8 mouse cellular contexts compared by ENCODE assay signal in the genomic region with DNA sequence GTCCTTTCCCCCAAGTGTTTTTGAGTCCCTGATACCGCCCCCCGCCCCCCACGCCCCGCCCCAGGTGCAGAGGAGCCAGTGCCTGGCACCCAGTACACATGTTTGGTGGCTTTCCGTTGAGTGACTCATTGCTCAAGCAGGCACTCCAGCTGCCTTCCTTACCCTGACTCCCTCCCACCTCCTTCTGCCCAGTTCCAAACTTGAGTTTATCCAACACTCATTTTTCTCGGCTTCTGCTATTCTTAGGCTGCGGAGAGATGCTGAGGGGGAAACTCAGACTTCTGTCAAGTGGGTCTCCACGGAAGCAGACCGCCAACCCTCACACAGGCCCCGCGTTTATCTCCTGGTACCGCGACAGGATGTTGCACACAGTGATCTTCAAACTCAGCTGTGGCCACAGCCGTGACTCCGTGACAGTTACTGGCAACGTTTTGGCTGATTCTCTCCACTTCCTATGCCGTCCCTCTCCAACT. TPM values are rescaled to one million over a fixed set of nuclear protein-coding genes. Genes with fewer than 3 reads are reported as not detected.
DNase-seq lines count a peak whose midpoint lies in the region; ATAC-seq and TF ChIP-seq lines count a peak whose summit lies in the region.

No protein-coding gene starts in this region.

- TF ChIP-seq CTCF in C2C12 (IDR thresholded peaks at IDR 0.05; ENCODE audit: control insufficient read depth, insufficient read depth, insufficient read length) = no peak
- TF ChIP-seq CTCF in ES-Bruce4 (IDR thresholded peaks at IDR 0.05; ENCODE audit: low read depth, low read length) = no peak
- no peak for TF ChIP-seq CTCF in stomach, postnatal 0 days (IDR thresholded peaks at IDR 0.05; ENCODE audit: low read depth)

- H3K79me2 ChIP-seq in C2C12 (ENCODE audit: control insufficient read depth, insufficient read depth) = no peaks in the 10 kb centered on the region

- H3K9ac ChIP-seq in ES-Bruce4 (ENCODE audit: low read depth, poor library complexity, severe bottlenecking) = no peak overlapping the region
- H3K9ac ChIP-seq in stomach, postnatal 0 days (ENCODE audit: low read length) = peak overlapping the region; percentile 14; the same call in 1 of the 2 replicates

- 0 out of 2 replicates have a peak, but pooled peaks have one; percentile 43 for ATAC-seq in erythroblast, adult 5-6 weeks (replicated peaks; ENCODE audit: low FRiP score, poor library complexity, severe bottlenecking)
- peak; percentile 61 for ATAC-seq in monocyte, adult 5-6 weeks (replicated peaks; ENCODE audit: insufficient number of reproducible peaks, low FRiP score, low TSS enrichment, poor library complexity, severe bottlenecking)
- ATAC-seq in stomach, postnatal 0 days (ENCODE audit: low FRiP score, low TSS enrichment) = peak; percentile 97

- no peaks in the 10 kb centered on the region for H3K36me3 ChIP-seq in C2C12 (ENCODE audit: control insufficient read depth, insufficient read depth)
- no peaks in the 10 kb centered on the region for H3K36me3 ChIP-seq in ES-Bruce4 (ENCODE audit: control insufficient read depth, insufficient read depth, low read length, poor library complexity, severe bottlenecking)
- no peaks in the 10 kb centered on the region for H3K36me3 ChIP-seq in stomach, postnatal 0 days (ENCODE audit: control insufficient read depth, insufficient read depth, low read length)

- no peak for TF ChIP-seq POLR2A in ES-Bruce4 (IDR thresholded peaks at IDR 0.05; ENCODE audit: insufficient read depth, low read length)

- H3K9me3 ChIP-seq in ES-Bruce4 (replicated peaks; ENCODE audit: control insufficient read depth, insufficient read depth, low read length, poor library complexity, severe bottlenecking) = peaks cover 4% of the 10 kb centered on the region; the same call in 1 of the 2 replicates
- H3K9me3 ChIP-seq in stomach, postnatal 0 days (ENCODE audit: control insufficient read depth, low read length) = no peaks in the 10 kb centered on the region

- H3K4me1 ChIP-seq in ES-Bruce4 (ENCODE audit: control insufficient read depth, insufficient read depth, low read length) = no peaks in the 10 kb centered on the region
- H3K4me1 ChIP-seq in stomach, postnatal 0 days (replicated peaks; ENCODE audit: control insufficient read depth, insufficient read depth) = no peaks in the 10 kb centered on the region

- DNase-seq in heart, postnatal 25 days (ENCODE audit: low spot score) = peak; percentile 16
- DNase-seq in left cerebral cortex, postnatal 36 days (ENCODE audit: low spot score in 2 of 2) = peak; percentile 80
- DNase-seq in stomach, postnatal 0 days (ENCODE audit: low spot score) = peak; percentile 81
- DNase-seq in adipocyte (ENCODE audit: low spot score) = no peak

- H3K4me3 ChIP-seq in C2C12 (ENCODE audit: insufficient read depth, poor library complexity, severe bottlenecking) (peak overlapping the region; percentile 28), ES-Bruce4 (ENCODE audit: low read depth, low read length) (peak overlapping the region; percentile 29)
- peak overlapping the region; percentile 19 for H3K4me3 ChIP-seq in stomach, postnatal 0 days (ENCODE audit: low read depth, low read length)

- no peak for TF ChIP-seq EP300 in ES-Bruce4 (IDR thresholded peaks at IDR 0.05; ENCODE audit: insufficient read depth, low read depth, low read length)
- no peak for TF ChIP-seq EP300 in stomach, postnatal 0 days (optimal IDR thresholded peaks at IDR 0.05)

- no peak overlapping the region for H3K27ac ChIP-seq in ES-Bruce4 (ENCODE audit: insufficient read depth, low read length)
- peak overlapping the region; percentile 67 for H3K27ac ChIP-seq in stomach, postnatal 0 days (replicated peaks)

- H3K27me3 ChIP-seq in C2C12 (ENCODE audit: control insufficient read depth, insufficient read depth, insufficient read length) (no peaks in the 10 kb centered on the region), ES-Bruce4 (ENCODE audit: control insufficient read depth, insufficient read depth, low read length, poor library complexity, severe bottlenecking) (no peaks in the 10 kb centered on the region)
- no peaks in the 10 kb centered on the region for H3K27me3 ChIP-seq in stomach, postnatal 0 days (ENCODE audit: control insufficient read depth, insufficient read depth, low read length)

- peak overlapping the region; percentile 55 for H3ac ChIP-seq in C2C12 (ENCODE audit: control insufficient read depth, insufficient read length, low read depth)

- no peaks in the 10 kb centered on the region for H3K79me3 ChIP-seq in C2C12 (ENCODE audit: low read depth)

- H3K4me2 ChIP-seq in stomach, postnatal 0 days (replicated peaks; ENCODE audit: low read depth) = peak overlapping the region; percentile 48

- intact Hi-C loops in heart, postnatal 25 days (cut with DNase I) = no loop called here
- intact Hi-C loops in left cerebral cortex, postnatal 36 days (cut with DNase I) = loop anchor here (5.0 kb wide), 1 partner anchor 70 kb away; no protein-coding TSS in a partner anchor

- WGBS in stomach, postnatal 0 days = 17% methylated on average over 15 of the region's 17 CpGs

TF ChIP-seq in C2C12, 6 proteins besides CTCF, POLR2A, EP300 and RAD21:
- TF ChIP-seq USF1 (IDR thresholded peaks at IDR 0.05; ENCODE audit: low read depth) (no peak), FOSL1 (IDR thresholded peaks at IDR 0.05; ENCODE audit: insufficient read depth, low read length, poor library complexity, severe bottlenecking) (peak; percentile 25), MYOD1 (IDR thresholded peaks at IDR 0.05; ENCODE audit: control insufficient read depth, insufficient read length, low read depth) (peak; percentile 82), MAX (IDR thresholded peaks at IDR 0.05) (no peak), MYOG (IDR thresholded peaks at IDR 0.05; ENCODE audit: control insufficient read depth, extremely low read depth, insufficient read length) (no peak), CEBPB (IDR thresholded peaks at IDR 0.05; ENCODE audit: low read depth) (no peak)

RNA-seq across cellular contexts. Expression of gene Il12a, which starts 13.6 kb away (rescaled TPM):
- polyA plus RNA-seq in C2C12 (2012; fragmentation: generic; extraction: Trizol) = 0.14 TPM
- polyA plus RNA-seq in ES-Bruce4 (2011; ENCODE audit: insufficient read depth, insufficient read length, low read depth, missing spikeins) = not detected in 2 replicates
- 1.0 and 1.2 TPM in 2 replicates for total RNA-seq in erythroblast, adult 5-6 weeks (2015; ENCODE audit: low replicate concordance)
- 1.7 and 8.4 TPM in 2 replicates for total RNA-seq in erythroblast, adult 5-6 weeks (2017; ENCODE audit: low replicate concordance)
- total RNA-seq in heart, postnatal 25 days (2021) = under 1 TPM in 1 of 2 experiments, not detected in 1; 0.39 TPM
- 1 to 10 TPM; 3.1 to 4.3 TPM for total RNA-seq in left cerebral cortex, postnatal 36 days (2021)
- total RNA-seq in monocyte, adult 5-6 weeks (2017) = 2.3 TPM in 1 of 3 replicates, not detected in the others
- polyA plus RNA-seq in stomach, postnatal 0 days (2015; fragmentation: Nextera tagmentation; extraction: Ambion mirVana) = 0.10 TPM in 1 of 2 replicates, not detected in the other

Comparison
In these comparisons a context has a peak if more than half of its experiments do, and no peak if none do; other contexts are left out.
1. ATAC-seq: peak in every context shown above with its lines; median percentile 97 in stomach, postnatal 0 days; 61 in monocyte, adult 5-6 weeks; 43 in erythroblast, adult 5-6 weeks.